Mouse (Mus musculus): ENCODE results near the gene Pnliprp2.

DNA sequence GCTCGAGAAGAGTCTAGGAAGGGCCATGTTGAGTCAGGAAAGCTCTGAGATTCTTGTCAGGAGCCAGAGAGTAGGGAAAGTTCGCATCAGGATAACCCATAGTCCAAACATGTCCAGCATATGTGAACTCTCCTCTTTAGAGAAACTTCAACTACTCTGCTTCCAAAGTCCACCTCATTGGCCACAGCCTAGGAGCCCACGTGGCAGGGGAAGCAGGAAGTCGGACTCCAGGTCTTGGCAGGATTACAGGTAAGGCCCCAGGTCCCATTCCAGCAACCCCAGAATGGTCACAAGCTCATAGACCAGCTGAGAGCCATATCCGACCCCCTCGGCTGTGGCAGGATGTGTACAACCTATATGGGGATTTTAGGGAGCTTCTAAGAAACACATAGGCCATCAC is 26.3 kb upstream of the Pnliprp2 start:
- no peak for TF ChIP-seq MAZ (IDR thresholded peaks at IDR 0.05; ENCODE audit: low read depth, low read length)
- no peak for TF ChIP-seq CTCF (conservative IDR thresholded peaks at IDR 0.05 in 1 of 2, IDR thresholded peaks at IDR 0.05 in 1 of 2; ENCODE audit: low read depth in 2 of 2, low read length in 2 of 2)
- TF ChIP-seq ZMIZ1 (IDR thresholded peaks at IDR 0.05; ENCODE audit: low read depth, low read length) = no peak
- no peak for TF ChIP-seq ZNF384 (IDR thresholded peaks at IDR 0.05; ENCODE audit: low read depth, low read length)
- TF ChIP-seq GABPA (IDR thresholded peaks at IDR 0.05; ENCODE audit: insufficient replicate concordance, low read depth, low read length) = no peak
- no peak for TF ChIP-seq KAT2A (IDR thresholded peaks at IDR 0.05; ENCODE audit: insufficient replicate concordance, low read length)

Measured in CH12.LX (cell line).